Mouse (Mus musculus) cerebellum, adult (tissue): Measurements from ENCODE around the gene Gm15085.
"Not testable (repeated sequence)": the region's sequence is repeated elsewhere in the genome, so short reads cannot be mapped to it uniquely, and the experiment has no call there.

Experiments
- ATAC-seq: cut with Nextera tagmentation; 2 replicates; pipeline ENCODE4 v1.9.2; 2017; ENCODE audit warnings: mild to moderate bottlenecking, moderate library complexity, mixed read lengths; ENCODE audit not compliant: insufficient number of reproducible peaks, low FRiP score, low TSS enrichment

Gm15085 gene

DNA sequence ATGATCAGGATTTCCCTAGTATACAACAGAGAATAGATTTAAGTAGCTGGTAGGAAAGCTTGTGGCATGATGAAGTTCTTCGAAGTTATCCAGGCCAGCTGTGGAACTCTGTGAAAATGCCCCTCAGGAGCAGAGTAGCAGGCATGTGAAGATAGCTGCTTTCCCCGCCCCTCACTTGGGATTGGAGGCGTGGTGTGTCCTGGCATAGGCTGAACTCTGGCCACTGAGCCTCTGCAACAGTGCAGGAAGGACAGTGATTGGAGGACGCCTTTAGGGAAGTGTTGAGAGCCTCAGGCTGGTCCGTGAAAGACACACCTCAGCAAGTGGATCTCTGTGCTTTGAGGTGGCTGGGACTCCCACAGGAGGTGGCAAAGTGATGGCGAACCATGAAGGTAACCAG is at the start of gene Gm15085:
TSS of gene Gm15085 (plus strand) at position 301 of the 400 bp plus-strand sequence.
- not testable (repeated sequence) for ATAC-seq
